ENCODE assay signal across 27 mouse cellular contexts in the genomic region with DNA sequence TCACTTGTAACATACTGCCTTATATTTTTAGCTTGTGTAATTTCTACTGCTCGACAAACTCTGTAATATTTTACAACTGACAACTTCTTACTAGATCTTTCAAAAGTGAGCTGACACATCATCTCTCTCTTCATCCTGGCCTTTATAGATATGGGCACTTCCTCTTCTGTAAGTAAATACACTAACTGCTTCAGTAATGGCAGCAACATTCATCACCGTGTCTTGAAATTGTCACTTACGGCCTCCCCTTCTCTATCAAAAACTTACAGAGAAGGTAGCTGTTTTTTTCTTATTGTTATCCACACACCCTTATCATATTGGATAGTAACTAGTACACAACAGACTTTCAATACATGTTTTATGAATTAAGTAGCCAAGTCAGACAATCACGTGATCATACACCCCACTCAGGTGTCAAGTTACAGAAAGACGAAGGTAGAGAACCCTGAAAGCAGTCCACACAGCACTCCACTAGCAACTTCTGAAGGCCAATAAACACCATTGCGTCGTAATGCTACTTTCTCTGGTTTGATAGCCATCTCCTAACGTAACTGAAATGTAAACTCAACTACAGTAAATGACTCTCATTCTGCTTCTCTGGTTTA.
"Had no signal": no experiment of that assay in that cellular context is flagged by ENCODE, and none has a peak within 500 bp of the region (broad histone marks: within the 10 kb centered on the region; RNA-seq: fewer than 3 reads in every experiment).

No protein-coding gene starts in this region.

- H3K27ac ChIP-seq: embryonic facial prominence, embryonic 10.5 days; embryonic facial prominence, embryonic 12.5 days; embryonic facial prominence, embryonic 13.5 days; embryonic facial prominence, embryonic 15.5 days; forebrain, embryonic 10.5 days; forebrain, embryonic 12.5 days; forebrain, embryonic 13.5 days; forebrain, embryonic 15.5 days; gastrocnemius, adult 2 months; heart, adult 2 months had no signal

- H3K9ac ChIP-seq: embryonic facial prominence, embryonic 12.5 days; embryonic facial prominence, embryonic 13.5 days; embryonic facial prominence, embryonic 15.5 days; forebrain, embryonic 12.5 days; forebrain, embryonic 13.5 days; forebrain, embryonic 15.5 days; forebrain, postnatal 0 days had no signal

- H3K4me1 ChIP-seq: embryonic facial prominence, embryonic 12.5 days; embryonic facial prominence, embryonic 15.5 days had no signal

- H3K36me3 ChIP-seq: embryonic facial prominence, embryonic 10.5 days; embryonic facial prominence, embryonic 12.5 days; embryonic facial prominence, embryonic 13.5 days; embryonic facial prominence, embryonic 15.5 days; forebrain, embryonic 10.5 days; forebrain, embryonic 12.5 days; forebrain, embryonic 15.5 days had no signal

- ATAC-seq: forebrain, embryonic 13.5 days; forebrain, embryonic 14.5 days; forebrain, embryonic 15.5 days; forebrain, embryonic 16.5 days; forebrain, postnatal 0 days had no signal

- H3K27me3 ChIP-seq: embryonic facial prominence, embryonic 12.5 days; embryonic facial prominence, embryonic 13.5 days; embryonic facial prominence, embryonic 15.5 days; forebrain, embryonic 12.5 days; forebrain, embryonic 13.5 days; forebrain, embryonic 15.5 days had no signal

- H3K4me3 ChIP-seq: embryonic facial prominence, embryonic 10.5 days; embryonic facial prominence, embryonic 12.5 days; embryonic facial prominence, embryonic 13.5 days; embryonic facial prominence, embryonic 15.5 days; erythroblast, embryonic 14.5 days; forebrain, embryonic 10.5 days; forebrain, embryonic 12.5 days; forebrain, embryonic 13.5 days; forebrain, embryonic 15.5 days; gastrocnemius, adult 2 months; heart, adult 2 months had no signal

- H3K9me3 ChIP-seq: embryonic facial prominence, embryonic 10.5 days; embryonic facial prominence, embryonic 12.5 days; embryonic facial prominence, embryonic 13.5 days; embryonic facial prominence, embryonic 15.5 days had no signal

- DNase-seq: cerebellum, adult 9-10 months; cerebellum, adult 9-11 months; cerebellum, postnatal 10 days; cerebellum, postnatal 14 days; cerebellum, postnatal 25 days; cerebellum, postnatal 36 days; embryo, embryonic 11 days; forebrain, postnatal 0 days; gastrocnemius, adult 2 months; gastrocnemius, postnatal 10 days; gastrocnemius, postnatal 14 days; gastrocnemius, postnatal 25 days; gastrocnemius, postnatal 36 days; heart, adult 11 months; heart, adult 18-20 months; heart, adult 2 months had no signal
